Mouse (Mus musculus) left cerebral cortex, adult 2 months (tissue): ENCODE measurements at regions not wholly inside any gene's neighbourhood (a gene's known extent, or its start where the extent isn't known, plus 50 kb on each side); places are given as distances from the start of the nearest gene placed in this dataset.

ENCODE experiments used
- DNase-seq, 2 experiments: peaks; one replicate each; pipeline ENCODE4 v3.0.0; 2021 to 2022; ENCODE audit warnings: low spot score in 2 of 2, mixed read lengths in 1 of 2; ENCODE audit errors: extremely low spot score in 1 of 2
- H3K27ac ChIP-seq: fragments of 200-600 bp; 2 replicates; pipeline ENCODE4 v1.8.1; 2022
- H3K4me3 ChIP-seq: fragments of 200-600 bp; 2 replicates; pipeline ENCODE4 v1.8.1; 2022
- CTCF ChIP-seq: fragments of 200-600 bp; IDR thresholded peaks from 2 replicates; pipeline ENCODE4 v1.8.1; 2022; ENCODE audit warnings: antibody characterized with exemption, mild to moderate bottlenecking, moderate library complexity
- intact Hi-C: fragments of 180-260 bp; cut with DNase I; formaldehyde crosslinking; loops from one replicate; pipeline ENCODE4 v1.15.1; 2025

GRCm38 (mm10) chr17:63575316-63576007 is 75.6 kb upstream of the Fbxl17 start:
- intact Hi-C loops: loop anchor here (5.0 to 10.0 kb wide), 5 partner anchors 229 to 1989 kb away; partner anchors contain the start of gene Man2a1
- H3K4me3 ChIP-seq: no peak overlapping the region
- TF ChIP-seq CTCF: peak; percentile 71
- no peak overlapping the region for H3K27ac ChIP-seq
- peak; percentile 35 to 45 for DNase-seq

- intact Hi-C loops: no loop called here
- no peak for TF ChIP-seq CTCF
- Histone ChIP-seq H3K4me3 (no peak overlapping the region), H3K27ac (no peak overlapping the region)
- no peak for DNase-seq
Observed at GRCm38 (mm10) chr17:63582870-63583269, 83.1 kb upstream of the Fbxl17 start.

GRCm38 (mm10) chr17:63607021-63607751 is 107.4 kb upstream of the Fbxl17 start:
- no peak for DNase-seq
- no peak for TF ChIP-seq CTCF
- Histone ChIP-seq H3K4me3 (no peak overlapping the region), H3K27ac (no peak overlapping the region)
- intact Hi-C loops: no loop called here

GRCm38 (mm10) chr17:63622726-63623125 is 122.9 kb upstream of the Fbxl17 start:
- H3K27ac ChIP-seq: no peak overlapping the region
- TF ChIP-seq CTCF: no peak
- DNase-seq: no peak
- H3K4me3 ChIP-seq: no peak overlapping the region
- intact Hi-C loops: no loop called here

GRCm38 (mm10) chr17:63637598-63637997 is 137.8 kb upstream of the Fbxl17 start:
- no peak for DNase-seq
- Histone ChIP-seq H3K4me3 (no peak overlapping the region), H3K27ac (no peak overlapping the region)
- TF ChIP-seq CTCF: no peak
- intact Hi-C loops: no loop called here

GRCm38 (mm10) chr17:63644390-63644789 is 144.6 kb upstream of the Fbxl17 start:
- no peak for TF ChIP-seq CTCF
- intact Hi-C loops: no loop called here
- no peak for DNase-seq

GRCm38 (mm10) chr17:63657687-63658086 is 157.9 kb upstream of the Fbxl17 start:
- intact Hi-C loops: no loop called here
- TF ChIP-seq CTCF: no peak
- DNase-seq: no peak
- no peak overlapping the region for H3K4me3 ChIP-seq
- H3K27ac ChIP-seq: no peak overlapping the region

More at GRCm38 (mm10) chr17:63644390-63644789, 144.6 kb upstream of the Fbxl17 start:
- no peak overlapping the region for H3K27ac ChIP-seq
- no peak overlapping the region for H3K4me3 ChIP-seq

- intact Hi-C loops: loop anchor here (5.0 kb wide), 1 partner anchor 61 kb away; no protein-coding TSS in a partner anchor
- DNase-seq: peak; percentile 22 to 35
- H3K27ac ChIP-seq: peak overlapping the region; percentile 40
- H3K4me3 ChIP-seq: no peak overlapping the region
- TF ChIP-seq CTCF: peak; percentile 49
Observed at GRCm38 (mm10) chr17:63660841-63661481, 161.1 kb upstream of the Fbxl17 start.

- peak overlapping the region; percentile 19 for H3K27ac ChIP-seq
- intact Hi-C loops: loop anchor here (5.0 kb wide), 1 partner anchor 61 kb away; no protein-coding TSS in a partner anchor
- DNase-seq: no peak
- no peak overlapping the region for H3K4me3 ChIP-seq
- no peak for TF ChIP-seq CTCF
Observed at GRCm38 (mm10) chr17:63661584-63661983, 161.8 kb upstream of the Fbxl17 start.

- H3K27ac ChIP-seq: no peak overlapping the region
- TF ChIP-seq CTCF: no peak
- DNase-seq: no peak
- no peak overlapping the region for H3K4me3 ChIP-seq
- intact Hi-C loops: loop anchor here (5.0 kb wide), 1 partner anchor 60 kb away; no protein-coding TSS in a partner anchor
Observed at GRCm38 (mm10) chr17:63662251-63662650, 162.4 kb upstream of the Fbxl17 start.

GRCm38 (mm10) chr17:63676791-63677190 is 177.0 kb upstream of the Fbxl17 start:
- DNase-seq: no peak
- no peak for TF ChIP-seq CTCF
- no peak overlapping the region for H3K4me3 ChIP-seq
- intact Hi-C loops: no loop called here
- H3K27ac ChIP-seq: no peak overlapping the region
